Mouse (Mus musculus) A20 (cell line): Measurements from ENCODE around the gene Tmem178b.

Source experiments
- DNase-seq: peaks from one replicate; pipeline ENCODE4 v3.0.0-alpha.2; 2011; ENCODE audit warnings: low read depth, low spot score

The Tmem178b gene

DNA sequence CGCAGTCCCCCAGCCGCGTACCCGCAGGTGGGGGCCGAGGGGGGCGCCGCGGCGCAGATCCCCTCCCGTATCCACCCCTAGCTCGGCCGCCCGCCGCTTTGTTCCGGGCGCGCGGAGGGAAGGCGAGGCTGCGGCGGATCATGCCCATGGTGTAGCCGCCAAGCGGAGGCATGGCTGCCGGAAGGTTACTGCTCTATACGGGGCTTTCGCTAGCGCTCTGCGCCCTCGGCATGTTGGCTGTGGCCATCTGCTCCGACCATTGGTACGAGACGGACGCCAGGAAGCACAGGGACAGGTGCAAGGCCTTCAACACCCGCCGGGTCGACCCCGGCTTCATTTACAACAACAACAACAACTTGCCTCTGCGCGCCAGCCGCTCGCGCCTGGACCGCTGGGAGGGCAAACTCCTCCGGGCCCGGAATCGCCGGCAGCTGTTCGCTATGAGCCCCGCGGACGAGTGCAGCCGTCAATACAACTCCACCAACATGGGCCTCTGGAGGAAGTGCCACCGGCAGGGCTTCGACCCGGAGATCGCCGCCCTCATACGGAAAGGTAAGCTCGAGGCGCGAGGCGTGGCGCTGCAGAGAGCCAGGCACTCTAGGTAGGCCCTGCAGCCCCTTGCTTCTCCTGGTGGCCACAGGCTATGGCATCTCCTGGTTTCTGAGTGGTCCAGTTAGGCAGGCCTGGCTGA is at the start of gene Tmem178b:
Tmem178b (plus strand) TSS at position 371 of the 691 bp plus-strand sequence.
- DNase-seq, result no peak

- no peak for DNase-seq
Measured at GRCm38 (mm10) chr6:39828736-39829135, 44.3 kb upstream of the Tmem178b start.

GRCm38 (mm10) chr6:39843698-39844342 is 29.3 kb upstream of the Tmem178b start:
- no peak for DNase-seq

DNA sequence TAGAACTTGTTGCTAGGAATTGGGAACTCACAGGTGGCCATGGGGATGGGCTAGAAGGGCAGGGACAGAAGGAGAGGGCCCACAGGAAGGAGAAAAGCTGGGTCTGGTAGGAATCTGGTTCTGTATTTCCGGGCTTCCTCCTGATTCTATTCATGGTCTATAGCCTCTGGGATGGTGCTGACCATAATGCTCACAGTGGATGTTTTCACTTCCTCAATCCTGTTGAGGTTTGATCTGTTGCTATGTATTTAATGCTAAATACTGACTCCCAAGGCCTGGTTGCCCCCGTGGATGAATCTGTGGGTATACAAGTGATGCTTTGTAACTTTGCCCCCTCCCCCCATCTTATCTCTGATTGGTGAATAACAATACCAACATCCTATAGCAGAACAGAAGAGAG is 25.5 kb upstream of the Tmem178b start:
- no peak for DNase-seq

DNA sequence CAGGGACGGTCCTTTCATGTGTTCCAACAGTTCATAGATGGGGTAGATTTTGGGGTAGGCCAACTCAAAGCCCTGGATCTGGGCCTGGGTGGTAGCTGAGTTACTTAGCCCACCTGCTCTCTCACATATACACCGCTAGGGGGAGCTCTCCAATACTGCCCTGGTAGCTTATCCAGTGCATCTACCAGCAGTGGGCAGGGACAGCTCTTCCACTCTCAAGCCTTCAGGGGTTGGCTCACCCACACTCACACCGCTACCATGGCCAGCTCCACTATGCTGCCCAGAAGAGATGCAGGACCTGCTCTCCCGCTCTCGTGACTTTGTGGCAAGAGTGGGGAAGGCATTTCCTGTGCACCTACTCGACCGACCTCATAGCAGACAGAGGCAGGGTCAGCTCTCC is 24.3 kb upstream of the Tmem178b start:
- peak; percentile 44 for DNase-seq

GRCm38 (mm10) chr6:39849667-39850066 is 23.4 kb upstream of the Tmem178b start:
- no peak for DNase-seq

DNA sequence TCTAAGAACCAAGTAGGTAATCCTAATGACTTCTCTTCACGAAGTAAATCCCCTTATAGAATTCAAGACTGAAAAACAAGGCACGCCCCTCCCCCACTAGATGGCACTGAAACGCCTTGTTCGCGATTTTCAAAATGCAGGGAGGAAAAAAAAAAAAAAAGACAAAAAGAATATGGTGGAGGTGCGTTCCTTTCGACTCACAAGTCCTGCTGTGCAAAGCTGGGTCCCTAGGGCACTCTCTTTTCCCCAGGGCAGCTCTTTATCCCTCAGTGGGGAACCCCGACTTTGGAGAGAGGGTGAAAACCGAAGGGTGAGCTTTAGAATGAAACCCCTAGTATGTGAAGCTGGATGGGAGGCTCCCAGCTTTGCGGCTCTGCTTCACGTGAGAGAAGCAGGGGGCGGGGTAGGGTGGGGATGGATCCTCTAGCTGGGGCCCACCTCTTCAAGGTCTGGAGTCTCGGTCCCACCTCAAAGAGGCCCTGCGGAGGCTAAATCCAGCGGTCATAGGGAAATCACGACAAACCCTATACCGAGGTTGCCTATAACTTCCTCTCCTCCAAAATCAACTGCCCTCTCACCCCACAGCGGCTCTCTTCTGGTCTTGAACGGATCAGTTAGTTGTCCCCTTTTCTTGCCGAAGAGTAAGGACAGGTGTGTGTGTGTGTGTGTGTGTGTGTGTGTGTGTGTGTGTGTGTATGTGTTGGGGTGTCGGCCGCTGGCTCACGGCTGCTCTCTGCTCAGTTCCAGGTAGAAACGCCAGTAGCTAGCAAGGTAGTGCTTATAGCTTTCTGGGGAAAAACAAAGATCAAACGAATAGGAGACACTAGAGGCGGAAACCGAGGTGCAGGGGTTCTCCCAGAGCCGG is 2.6 kb upstream of the Tmem178b start:
- DNase-seq, result no peak

DNA sequence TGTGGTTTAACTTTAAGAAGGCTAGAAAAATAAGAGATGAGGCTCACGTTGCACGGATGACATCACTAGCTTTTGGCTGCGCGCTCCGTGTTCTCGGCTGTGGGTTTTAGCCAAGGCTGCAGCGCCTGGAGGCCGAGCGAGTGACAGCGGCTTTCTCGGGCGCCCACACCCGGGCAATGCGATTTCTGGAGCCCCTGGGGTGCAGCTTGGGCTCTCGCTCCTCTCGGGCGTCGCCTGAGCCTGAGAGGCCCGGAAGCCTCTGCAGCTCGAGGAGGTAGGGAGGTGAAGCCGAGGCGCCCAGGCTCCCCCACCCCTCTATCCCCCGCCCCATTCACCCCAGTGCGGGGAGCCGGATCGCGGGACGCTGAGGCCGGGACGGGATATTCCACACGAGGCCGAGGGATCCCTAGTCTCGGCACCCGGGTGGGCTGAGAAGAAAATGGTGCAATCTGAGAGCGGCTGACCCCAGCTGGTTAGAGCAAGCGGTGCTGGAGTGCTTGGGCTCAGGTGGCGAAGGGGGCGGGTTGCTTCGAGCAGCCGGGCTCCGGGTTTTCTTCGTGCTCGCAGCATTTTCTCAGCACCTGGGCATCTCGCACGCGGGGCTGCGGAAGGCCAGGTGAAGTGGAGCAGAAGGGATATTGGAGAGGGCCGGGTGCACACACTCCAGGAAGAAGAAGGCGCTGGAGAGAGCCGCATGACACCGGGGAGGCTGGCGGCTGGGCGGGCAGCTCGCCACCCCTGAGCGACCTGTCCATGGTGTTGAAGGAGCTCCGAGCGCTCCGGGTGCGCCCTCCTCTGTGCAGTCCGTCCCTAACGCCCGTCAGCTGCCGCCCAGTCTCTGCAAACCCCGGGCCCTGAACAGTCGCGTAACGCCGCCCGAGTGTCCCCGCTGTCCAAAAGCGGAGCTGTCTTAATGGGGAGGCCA is 1.4 kb upstream of the Tmem178b start:
- no peak for DNase-seq

DNA sequence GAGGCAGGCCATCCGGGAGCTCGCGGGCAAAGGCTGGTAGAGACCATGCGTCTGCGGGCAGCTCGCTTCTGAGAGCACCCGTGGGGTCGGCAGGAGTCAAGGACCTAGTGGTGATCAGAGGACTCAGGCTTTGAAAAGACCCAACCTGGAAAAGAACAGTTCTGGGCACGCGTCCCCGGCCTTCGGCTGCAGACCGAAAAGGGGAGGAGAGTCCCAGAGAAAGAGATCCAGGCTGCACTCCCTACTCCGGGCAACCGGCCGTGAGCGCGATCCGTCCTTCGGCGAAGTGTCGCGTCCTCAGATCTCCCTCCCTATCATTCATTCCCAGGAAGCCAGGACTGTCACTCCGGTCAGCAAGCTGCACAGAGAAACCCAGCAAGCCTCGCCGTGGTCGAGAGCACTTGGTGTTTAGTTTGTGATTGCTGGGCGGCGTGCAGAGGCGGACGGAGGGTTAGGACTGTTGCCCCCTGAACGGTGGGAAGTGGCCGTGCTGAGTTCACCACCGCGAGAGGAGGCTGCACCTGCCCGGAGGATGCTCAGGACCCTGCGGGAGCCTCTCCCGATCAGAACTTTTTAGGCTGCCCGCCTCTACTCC is 668 bp upstream of the Tmem178b start:
- no peak for DNase-seq

DNA sequence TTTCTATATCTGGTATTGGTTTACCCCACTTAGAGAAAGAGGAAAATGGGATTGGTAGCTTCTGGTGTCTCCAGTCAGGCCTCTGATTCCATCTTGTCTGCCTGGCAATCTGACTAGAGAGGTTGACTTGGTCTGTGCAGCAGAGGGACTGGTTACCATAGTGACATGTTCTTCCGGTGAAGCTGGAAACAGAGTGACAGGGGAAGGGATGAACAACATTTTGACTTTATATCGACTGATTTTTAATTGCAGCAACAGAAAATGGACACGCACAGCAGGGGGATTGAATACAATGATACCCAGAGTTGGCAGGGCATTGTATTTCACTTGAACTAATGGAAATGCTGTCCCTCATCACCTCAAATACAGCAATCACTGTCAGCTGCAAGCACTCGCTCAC is 2.1 kb downstream of the Tmem178b start:
- no peak for DNase-seq

DNA sequence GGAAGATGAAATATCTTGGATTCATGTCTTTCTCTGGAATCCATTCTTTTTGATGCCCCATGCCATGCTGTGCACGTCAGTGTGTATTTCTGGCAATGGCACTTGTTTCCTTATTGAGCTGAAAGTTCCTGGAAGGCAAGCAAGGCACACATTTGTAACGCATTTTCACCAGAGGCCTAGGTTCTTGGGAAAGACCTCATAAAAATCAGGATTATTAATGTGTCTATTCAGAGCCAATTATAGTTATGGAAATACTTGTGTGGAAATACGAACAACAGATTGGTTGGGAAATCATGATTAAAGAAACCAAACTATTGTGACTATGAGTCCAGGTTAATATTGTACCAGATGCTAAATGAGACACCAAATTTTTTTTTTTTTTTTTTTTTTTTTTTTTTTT is 3.4 kb downstream of the Tmem178b start:
- DNase-seq, result no peak

GRCm38 (mm10) chr6:39890811-39891210 is 17.7 kb downstream of the Tmem178b start:
- no peak for DNase-seq

GRCm38 (mm10) chr6:39896500-39896899 is 23.4 kb downstream of the Tmem178b start:
- no peak for DNase-seq

- DNase-seq, result peak; percentile 32
Measured at GRCm38 (mm10) chr6:39899231-39899630, 26.2 kb downstream of the Tmem178b start.

DNA sequence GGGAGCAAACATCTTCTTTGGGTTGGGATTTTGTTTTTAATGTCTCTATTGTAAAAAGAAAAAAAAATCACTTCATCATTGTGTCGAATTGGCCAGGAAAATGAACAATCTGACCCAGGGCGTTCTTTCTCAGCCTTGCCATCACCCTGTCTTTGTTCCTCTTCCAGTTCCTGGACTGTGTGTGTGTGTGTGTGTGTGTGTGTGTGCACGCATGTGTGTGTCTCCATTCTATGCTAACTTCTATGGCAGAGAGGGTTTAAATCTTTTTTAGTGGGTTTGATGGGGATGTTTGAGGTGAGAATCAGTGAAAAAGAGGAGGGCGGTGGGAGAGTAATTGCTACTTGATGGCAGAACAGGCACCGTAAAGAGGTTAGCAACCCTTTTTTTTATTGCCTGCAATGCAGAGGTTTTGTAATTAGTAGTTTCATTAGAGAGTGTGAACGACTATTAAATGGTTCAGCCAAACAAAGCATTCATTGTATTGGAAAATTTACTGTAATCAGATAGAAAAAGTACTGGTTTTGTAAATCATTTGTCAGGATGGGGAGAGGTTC is 30.2 kb downstream of the Tmem178b start:
- DNase-seq, result no peak

- no peak for DNase-seq
Measured at GRCm38 (mm10) chr6:39903845-39904244, 30.8 kb downstream of the Tmem178b start.

- DNase-seq, result no peak
Measured at GRCm38 (mm10) chr6:39914956-39915355, 41.9 kb downstream of the Tmem178b start.

- DNase-seq, result no peak
Measured at GRCm38 (mm10) chr6:39915636-39916281, 42.7 kb downstream of the Tmem178b start.

DNA sequence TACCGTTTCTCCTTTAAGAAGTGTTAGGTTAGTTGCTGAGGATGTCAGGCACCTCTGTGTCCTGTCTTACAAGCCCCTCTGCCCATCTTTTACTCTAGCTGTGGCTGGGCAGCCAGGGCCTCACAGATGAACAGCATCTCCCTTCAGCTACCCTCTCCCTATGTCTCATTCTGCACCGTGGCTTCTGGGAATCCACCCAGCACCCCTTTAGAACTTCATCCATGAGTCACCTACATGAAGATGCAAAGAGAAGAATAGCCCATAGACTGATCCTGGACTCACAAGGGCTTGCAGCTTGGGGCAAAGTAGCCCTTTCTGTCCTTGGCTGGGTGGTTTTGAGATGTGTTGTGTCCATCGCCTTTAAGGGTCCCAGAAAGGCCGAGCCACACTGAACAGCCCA is 43.4 kb downstream of the Tmem178b start:
- no peak for DNase-seq

- no peak for DNase-seq
Measured at GRCm38 (mm10) chr6:39917242-39917641, 44.2 kb downstream of the Tmem178b start.
